Mouse (Mus musculus) ES-CJ7 (cell line): ENCODE data around the gene Dnttip1.
A peak's percentile ranks its signal among the peaks of the same experiment; 100 is the strongest.

Source experiments
- DNase-seq: peaks from one replicate; pipeline ENCODE4 v3.0.0; 2011; ENCODE audit warnings: low read depth, low spot score

The Dnttip1 gene

GRCm38 (mm10) chr2:164781876-164782275, 36.1 kb downstream of the Dnttip1 start:
- no peak for DNase-seq

GRCm38 (mm10) chr2:164783926-164784581, 38.3 kb downstream of the Dnttip1 start:
- DNase-seq: peak; percentile 69

GRCm38 (mm10) chr2:164784869-164785420, 39.2 kb downstream of the Dnttip1 start:
- no peak for DNase-seq

GRCm38 (mm10) chr2:164785481-164786387, 40.0 kb downstream of the Dnttip1 start, which contains the start of gene Snx21:
TSS of gene Snx21 (plus strand) at chr2:164785823.
- DNase-seq: peak; percentile 48

- DNase-seq: no peak
Observed at GRCm38 (mm10) chr2:164786388-164786885, 40.7 kb downstream of the Dnttip1 start.

- no peak for DNase-seq
Observed at GRCm38 (mm10) chr2:164787032-164787431, 41.2 kb downstream of the Dnttip1 start.

- DNase-seq: no peak
Observed at GRCm38 (mm10) chr2:164787779-164788178, 42.0 kb downstream of the Dnttip1 start.

GRCm38 (mm10) chr2:164788411-164788810, 42.6 kb downstream of the Dnttip1 start:
- DNase-seq: peak; percentile 63

- no peak for DNase-seq
Observed at GRCm38 (mm10) chr2:164790451-164790850, 44.7 kb downstream of the Dnttip1 start.

- DNase-seq: no peak
Observed at GRCm38 (mm10) chr2:164791841-164792261, 46.1 kb downstream of the Dnttip1 start.

GRCm38 (mm10) chr2:164792400-164793190, 46.8 kb downstream of the Dnttip1 start:
- DNase-seq: no peak

- DNase-seq: peak; percentile 85
Observed at GRCm38 (mm10) chr2:164793236-164793635, 47.5 kb downstream of the Dnttip1 start.

- peak; percentile 73 for DNase-seq
Observed at GRCm38 (mm10) chr2:164793772-164794171, 48.0 kb downstream of the Dnttip1 start.

GRCm38 (mm10) chr2:164794293-164794692, 48.5 kb downstream of the Dnttip1 start:
- peak; percentile 91 for DNase-seq

- DNase-seq: no peak
Observed at GRCm38 (mm10) chr2:164795868-164796267, 50.1 kb downstream of the Dnttip1 start.

GRCm38 (mm10) chr2:164798554-164798953, 52.8 kb downstream of the Dnttip1 start:
- peak; percentile 73 for DNase-seq

- DNase-seq: no peak
Observed at GRCm38 (mm10) chr2:164800252-164801004, 54.6 kb downstream of the Dnttip1 start.

- DNase-seq: no peak
Observed at GRCm38 (mm10) chr2:164803201-164803920, 57.6 kb downstream of the Dnttip1 start.

- DNase-seq: no peak
Observed at GRCm38 (mm10) chr2:164803921-164804313, 58.1 kb downstream of the Dnttip1 start.
